Mouse (Mus musculus) cortical plate, adult 2 months (tissue): ENCODE measurements around the gene Gm3486.
"Not testable (repeated sequence)": the region's sequence is repeated elsewhere in the genome, so short reads cannot be mapped to it uniquely, and the experiment has no call there.

Experiments used
- CTCF ChIP-seq: fragments of 200-500 bp; IDR thresholded peaks from 2 replicates; pipeline ENCODE4 v1.5.1; 2011; ENCODE audit warnings: mild to moderate bottlenecking, control low read depth, low read length; ENCODE audit not compliant: insufficient read depth; ENCODE audit errors: extremely low read depth
- POLR2A ChIP-seq: fragments of 200-500 bp; IDR thresholded peaks from 2 replicates; pipeline ENCODE4 v1.6.1; 2011; ENCODE audit warnings: mild to moderate bottlenecking, low read length, control low read depth; ENCODE audit not compliant: insufficient read depth; ENCODE audit errors: extremely low read depth

- TF ChIP-seq POLR2A, CTCF: not testable (repeated sequence)
These were observed 31.4 kb upstream of the Gm3486 start for GRCm38 (mm10) chr14:41520683-41521082.
